Mouse (Mus musculus): ENCODE data around the gene Il18r1.

- no peak for TF ChIP-seq CTCF (IDR thresholded peaks at IDR 0.05; ENCODE audit: borderline replicate concordance, control insufficient read depth, extremely low read depth, insufficient read depth, low read length, poor library complexity)
- TF ChIP-seq POLR2A (IDR thresholded peaks at IDR 0.05; ENCODE audit: control insufficient read depth, extremely low read depth, insufficient read depth, low read length, poor library complexity) = no peak
Measured at GRCm38 (mm10) chr1:40428910-40429675, 36.3 kb upstream of the Il18r1 start, which contains the start of gene Il1rl1.

All from thymus, adult 2 months (tissue).